Mouse (Mus musculus) limb, embryonic 14.5 days (tissue): ENCODE measurements around the gene Mlec. TPM values are rescaled to one million over a fixed set of nuclear protein-coding genes. Genes with fewer than 3 reads are reported as not detected.

Experiments used
- ATAC-seq: fragments of 200-750 bp; cut with Nextera tagmentation; 2 replicates; pipeline ENCODE4 v1.8.0; 2017; ENCODE audit warnings: low read depth, moderate number of reproducible peaks, moderate TSS enrichment; ENCODE audit not compliant: low FRiP score
- DNase-seq: peaks from one replicate; pipeline ENCODE4 v3.0.0-alpha.2; 2015; ENCODE audit warnings: low spot score
- H3K27ac ChIP-seq: fragments of 300-500 bp; sonication (generic); replicated peaks from 2 replicates; pipeline ENCODE4 v1.5.1; 2014; ENCODE audit warnings: low read depth, mild to moderate bottlenecking, low read length, moderate library complexity, mixed read lengths
- H3K27me3 ChIP-seq: fragments of 300-500 bp; sonication (generic); 2 replicates; pipeline ENCODE4 v1.6.1; 2014; ENCODE audit warnings: low read length, mixed read lengths; ENCODE audit not compliant: control insufficient read depth, insufficient read depth
- H3K36me3 ChIP-seq: fragments of 300-500 bp; sonication (generic); 2 replicates; pipeline ENCODE4 v1.6.1; 2014; ENCODE audit warnings: mild to moderate bottlenecking, low read length, moderate library complexity, mixed read lengths; ENCODE audit not compliant: control insufficient read depth, insufficient read depth
- H3K4me1 ChIP-seq: fragments of 300-500 bp; sonication (generic); 2 replicates; pipeline ENCODE4 v1.6.1; 2014; ENCODE audit warnings: antibody characterized with exemption, low read length, mixed read lengths; ENCODE audit not compliant: control insufficient read depth, insufficient read depth
- H3K4me2 ChIP-seq: fragments of 300-500 bp; sonication (generic); replicated peaks from 2 replicates; pipeline ENCODE4 v1.6.1; 2014; ENCODE audit warnings: low read depth, mild to moderate bottlenecking, low read length, moderate library complexity; ENCODE audit not compliant: severe bottlenecking
- H3K4me3 ChIP-seq: fragments of 300-500 bp; sonication (generic); replicated peaks from 2 replicates; pipeline ENCODE4 v1.5.1; 2014; ENCODE audit warnings: low read length
- H3K9ac ChIP-seq: fragments of 300-500 bp; sonication (generic); 2 replicates; pipeline ENCODE4 v1.6.1; 2014; ENCODE audit warnings: mild to moderate bottlenecking, low read depth, low read length, moderate library complexity; ENCODE audit not compliant: severe bottlenecking
- H3K9me3 ChIP-seq: fragments of 300-500 bp; sonication (generic); 2 replicates; pipeline ENCODE4 v1.6.1; 2016; ENCODE audit warnings: low read length; ENCODE audit not compliant: control insufficient read depth
- POLR2A ChIP-seq: fragments of 200-500 bp; IDR thresholded peaks from 2 replicates; pipeline ENCODE4 v1.8.0; 2012; ENCODE audit warnings: inconsistent platforms, mild to moderate bottlenecking, moderate library complexity, borderline replicate concordance; ENCODE audit not compliant: insufficient read depth, insufficient read length; ENCODE audit errors: extremely low read depth
- WGBS: fragments of 180-500 bp; shearing (Covaris S2); extraction: QIAGEN DNeasy Blood & Tissue Kit; methylation state at CpG from one replicate; pipeline ENCODE4 v1.1.7; 2014; 5-methylcytosine and 5-hydroxymethylcytosine counted together
- polyA plus RNA-seq, 2 experiments: library from polyadenylated mRNA; depleted of rRNA in 1 of 2; stranded (reverse) in 1 of 2; unstranded in 1 of 2; fragments of >200 nt; fragmentation: Nextera tagmentation in 1 of 2; extraction: Ambion mirVana in 1 of 2; gene quantifications; 2 replicates each; pipeline versions ENCODE4 v1.2.1 to v1.2.3; 2012 to 2014

The Mlec gene
- polyA plus RNA-seq, 2 experiments: 73.7 to 215 TPM

- peak; percentile 50 for DNase-seq
- H3K4me2 ChIP-seq: peak overlapping the region; percentile 15; the same call in 1 of the 2 replicates
- WGBS: 33% methylated on average over 13 of the region's 17 CpGs
- peak; percentile 55 for ATAC-seq
- H3K27me3 ChIP-seq: peaks cover 6% of the 10 kb centered on the region
- no peak overlapping the region for H3K27ac ChIP-seq
- H3K9ac ChIP-seq: no peak overlapping the region
- no peak for TF ChIP-seq POLR2A
- no peaks in the 10 kb centered on the region for H3K36me3 ChIP-seq
- no peaks in the 10 kb centered on the region for H3K9me3 ChIP-seq
- H3K4me1 ChIP-seq: peaks cover 10% of the 10 kb centered on the region
- H3K4me3 ChIP-seq: no peak overlapping the region
Observed at GRCm38 (mm10) chr5:115186371-115187073, 28.5 kb upstream of the Mlec start.

- H3K27ac ChIP-seq: no peak overlapping the region
- H3K4me3 ChIP-seq: no peak overlapping the region
- no peak for TF ChIP-seq POLR2A
- no peak overlapping the region for H3K4me2 ChIP-seq
- H3K4me1 ChIP-seq: peaks cover 13% of the 10 kb centered on the region
- WGBS: 35% methylated on average over 14 of the region's 15 CpGs
- H3K9me3 ChIP-seq: no peaks in the 10 kb centered on the region
- no peak overlapping the region for H3K9ac ChIP-seq
- DNase-seq: no peak
- no peak for ATAC-seq
- no peaks in the 10 kb centered on the region; the same call in 1 of the 2 replicates for H3K27me3 ChIP-seq
- H3K36me3 ChIP-seq: no peaks in the 10 kb centered on the region
Observed at GRCm38 (mm10) chr5:115184726-115185125, 26.7 kb upstream of the Mlec start.

GRCm38 (mm10) chr5:115183482-115183881 lies 25.5 kb upstream of the Mlec start:
- Histone ChIP-seq H3K9ac (no peak overlapping the region), H3K4me1 (peaks cover 13% of the 10 kb centered on the region), H3K4me3 (no peak overlapping the region), H3K27ac (no peak overlapping the region), H3K27me3 (no peaks in the 10 kb centered on the region), H3K9me3 (no peaks in the 10 kb centered on the region), H3K4me2 (no peak overlapping the region), H3K36me3 (no peaks in the 10 kb centered on the region)
- ATAC-seq: no peak
- DNase-seq: no peak
- TF ChIP-seq POLR2A: no peak
- 73% methylated on average over 10 of the region's 10 CpGs for WGBS

- ATAC-seq: no peak
- H3K9ac ChIP-seq: no peak overlapping the region; the same call in 1 of the 2 replicates
Observed at GRCm38 (mm10) chr5:115182925-115183324, 24.9 kb upstream of the Mlec start.

GRCm38 (mm10) chr5:115181248-115181940 lies 23.4 kb upstream of the Mlec start:
- Histone ChIP-seq H3K36me3 (no peaks in the 10 kb centered on the region), H3K27me3 (no peaks in the 10 kb centered on the region), H3K4me1 (peaks cover 6% of the 10 kb centered on the region), H3K9ac (no peak overlapping the region), H3K4me2 (no peak overlapping the region), H3K9me3 (no peaks in the 10 kb centered on the region), H3K4me3 (no peak overlapping the region), H3K27ac (no peak overlapping the region)
- WGBS: 71% methylated on average over 13 of the region's 13 CpGs
- DNase-seq (no peak), ATAC-seq (0 out of 2 replicates have a peak, but pooled peaks have one; percentile 30)
- no peak for TF ChIP-seq POLR2A

More at GRCm38 (mm10) chr5:115182925-115183324, 24.9 kb upstream of the Mlec start:
- 75% methylated on average over 8 of the region's 8 CpGs for WGBS
- Histone ChIP-seq H3K4me3 (no peak overlapping the region), H3K4me2 (no peak overlapping the region), H3K4me1 (peaks cover 13% of the 10 kb centered on the region), H3K9me3 (no peaks in the 10 kb centered on the region), H3K27ac (no peak overlapping the region), H3K36me3 (no peaks in the 10 kb centered on the region), H3K27me3 (no peaks in the 10 kb centered on the region)
- DNase-seq: no peak
- no peak for TF ChIP-seq POLR2A
